In genomic region chr6:48081952-48082351, GRCm38 (mm10) we compare ENCODE assay signal across 24 mouse cellular contexts. TPM values are rescaled to one million over a fixed set of nuclear protein-coding genes. Genes with fewer than 3 reads are reported as not detected.
DNase-seq lines count a peak whose midpoint lies in the region; ATAC-seq and TF ChIP-seq lines count a peak whose summit lies in the region.
"Had no signal": no experiment of that assay in that cellular context is flagged by ENCODE, and none has a peak within 500 bp of the region (broad histone marks: within the 10 kb centered on the region; RNA-seq: fewer than 3 reads in every experiment).

No protein-coding gene starts in this region.

- peaks cover 11% of the 10 kb centered on the region; the same call in 1 of the 2 replicates for H3K79me2 ChIP-seq in liver, adult 2 months (ENCODE audit: control insufficient read depth, insufficient read depth, low read length)

- ATAC-seq in liver, embryonic 12.5 days = no peak
- ATAC-seq: activated CD4-positive, CD25-positive, alpha-beta regulatory T cell, adult 4 months; CD4-positive, CD25-positive, alpha-beta regulatory T cell, adult 4 months; forebrain, embryonic 13.5 days; forebrain, embryonic 15.5 days; Patski had no signal

- no peaks in the 10 kb centered on the region for H3K27me3 ChIP-seq in liver, adult 2 months (ENCODE audit: control insufficient read depth, insufficient read depth, low read length)
- H3K27me3 ChIP-seq in liver, embryonic 12.5 days (replicated peaks) = no peaks in the 10 kb centered on the region
- H3K27me3 ChIP-seq in testis, adult 2 months (ENCODE audit: control insufficient read depth, insufficient read depth, low read length) = no peaks in the 10 kb centered on the region
- H3K27me3 ChIP-seq: CH12.LX; embryonic facial prominence, embryonic 12.5 days; forebrain, embryonic 13.5 days; forebrain, embryonic 15.5 days; Patski had no signal

- H3K4me1 ChIP-seq in liver, adult 2 months (ENCODE audit: control insufficient read depth, insufficient read depth, low read length) = peaks cover 17% of the 10 kb centered on the region
- H3K4me1 ChIP-seq in liver, embryonic 12.5 days = peaks cover 23% of the 10 kb centered on the region
- H3K4me1 ChIP-seq in testis, adult 2 months (ENCODE audit: control insufficient read depth, insufficient read depth, low read length) = peaks cover 6% of the 10 kb centered on the region

- WGBS in liver, adult 2 months = 29% methylated on average over 3 of the region's 3 CpGs
- WGBS in liver, embryonic 12.5 days (ENCODE audit: insufficient replicate concordance) = 82% methylated on average over 3 of the region's 3 CpGs

- TF ChIP-seq CTCF in gastrocnemius, adult 2 months (IDR thresholded peaks at IDR 0.05) = no peak
- TF ChIP-seq CTCF in liver, adult 2 months (IDR thresholded peaks at IDR 0.05; ENCODE audit: low read depth, low read length) = no peak
- no peak for TF ChIP-seq CTCF in testis, adult 2 months (IDR thresholded peaks at IDR 0.05; ENCODE audit: control insufficient read depth, insufficient read depth, insufficient replicate concordance, low read depth, low read length)

- no peak for TF ChIP-seq POLR2A in liver, adult 2 months (IDR thresholded peaks at IDR 0.05; ENCODE audit: extremely low read depth, insufficient read depth, low read length)
- TF ChIP-seq POLR2A in testis, adult 2 months (IDR thresholded peaks at IDR 0.05; ENCODE audit: control insufficient read depth, low read depth, low read length) = no peak

- DNase-seq in gastrocnemius, adult 2 months = no peak
- no peak for DNase-seq in gastrocnemius, postnatal 36 days
- peak; percentile 79 for DNase-seq in liver, adult 2 months (ENCODE audit: extremely low read depth, low read depth, low spot score)
- DNase-seq in testis, postnatal 14 days (ENCODE audit: low spot score) = no peak
- DNase-seq: adrenal gland, adult 8-10 months; adrenal gland, postnatal 14 days; adrenal gland, postnatal 36 days; B cell, adult 2 months; cerebellum, adult 11-12 months; cerebellum, adult 2 months; cerebellum, adult 9-10 months; cerebellum, postnatal 10 days; cerebellum, postnatal 25 days had no signal

- intact Hi-C loops in gastrocnemius, adult 2 months (cut with DNase I) = loop anchor here (5.0 to 10.0 kb wide), 2 partner anchors 55 to 313 kb away; partner anchors contain the start of gene Krba1
- intact Hi-C loops in gastrocnemius, postnatal 36 days (cut with DNase I) = loop anchor here (5.0 kb wide), 1 partner anchor 65 kb away; no protein-coding TSS in a partner anchor

- H3K36me3 ChIP-seq in liver, adult 2 months (ENCODE audit: control insufficient read depth, insufficient read depth, low read length) = peaks cover 61% of the 10 kb centered on the region
- peaks cover 65% of the 10 kb centered on the region for H3K36me3 ChIP-seq in liver, embryonic 12.5 days
- peaks cover 12% of the 10 kb centered on the region for H3K36me3 ChIP-seq in testis, adult 2 months (ENCODE audit: control insufficient read depth, insufficient read depth, low read length)

- no peaks in the 10 kb centered on the region for H3K9me3 ChIP-seq in liver, embryonic 12.5 days (replicated peaks)
- H3K9me3 ChIP-seq: embryonic facial prominence, embryonic 10.5 days; embryonic facial prominence, embryonic 12.5 days; forebrain, embryonic 13.5 days; forebrain, embryonic 15.5 days; G1E had no signal

- no peak overlapping the region for H3K4me2 ChIP-seq in liver, embryonic 12.5 days
- H3K4me2 ChIP-seq: embryonic facial prominence, embryonic 12.5 days; forebrain, embryonic 13.5 days; forebrain, embryonic 15.5 days had no signal

- H3K9ac ChIP-seq in liver, adult 2 months (ENCODE audit: low read depth, low read length) = no peak overlapping the region
- H3K9ac ChIP-seq in liver, embryonic 12.5 days = no peak overlapping the region
- H3K9ac ChIP-seq: embryonic facial prominence, embryonic 12.5 days; forebrain, embryonic 13.5 days; forebrain, embryonic 15.5 days had no signal

- H3K27ac ChIP-seq in gastrocnemius, adult 2 months = peak overlapping the region; percentile 44; the same call in 1 of the 2 replicates
- H3K27ac ChIP-seq in liver, adult 2 months (replicated peaks; ENCODE audit: insufficient read depth, low read depth, low read length) = no peak overlapping the region
- no peak overlapping the region for H3K27ac ChIP-seq in liver, embryonic 12.5 days
- no peak overlapping the region for H3K27ac ChIP-seq in testis, adult 2 months (ENCODE audit: control insufficient read depth, insufficient read depth, low read depth, low read length)
- H3K27ac ChIP-seq: embryonic facial prominence, embryonic 10.5 days; embryonic facial prominence, embryonic 12.5 days; forebrain, embryonic 13.5 days; forebrain, embryonic 15.5 days had no signal

- no peak overlapping the region for H3K4me3 ChIP-seq in gastrocnemius, adult 2 months
- no peak overlapping the region for H3K4me3 ChIP-seq in liver, adult 2 months (ENCODE audit: insufficient read depth, low read depth, low read length)
- H3K4me3 ChIP-seq in liver, embryonic 12.5 days = no peak overlapping the region
- peak overlapping the region; percentile 20 for H3K4me3 ChIP-seq in testis, adult 2 months (ENCODE audit: control insufficient read depth, low read depth, low read length)
- H3K4me3 ChIP-seq: embryonic facial prominence, embryonic 10.5 days; embryonic facial prominence, embryonic 12.5 days; forebrain, embryonic 13.5 days; forebrain, embryonic 15.5 days had no signal

RNA-seq across cellular contexts. Expression of gene Zfp746, which starts 4.4 kb away (rescaled TPM):
- 10 to 100 TPM; 10.8 to 12.4 TPM for total RNA-seq in gastrocnemius, adult 2 months (2021)
- total RNA-seq in gastrocnemius, postnatal 36 days (2021) = 10 to 100 TPM in 1 of 2 experiments, 1 to 10 TPM in 1; 7.1 to 10.4 TPM
- 8.9 and 9.4 TPM in 2 replicates for total RNA-seq in liver, adult 2 months (2014; rRNA removed)
- 9.7 and 14.4 TPM in 2 replicates for polyA plus RNA-seq in liver, adult 2 months (2012; rRNA removed)
- 10.4 and 10.5 TPM in 2 replicates for polyA plus RNA-seq in liver, embryonic 12.5 days (2016; fragmentation: Nextera tagmentation; extraction: Ambion mirVana)
- 17.4 and 18.1 TPM in 2 replicates for polyA plus RNA-seq in testis, adult 2 months (2012; rRNA removed)

RNA-seq across cellular contexts. Expression of gene Zfp777, which starts 33.2 kb away (rescaled TPM):
- total RNA-seq in gastrocnemius, adult 2 months (2021) = 10 to 100 TPM; 18.3 to 20.4 TPM
- total RNA-seq in gastrocnemius, postnatal 36 days (2021) = 10 to 100 TPM; 14.4 to 16.3 TPM
- 2.8 and 3.3 TPM in 2 replicates for total RNA-seq in liver, adult 2 months (2014; rRNA removed)
- 5.7 and 6.4 TPM in 2 replicates for polyA plus RNA-seq in liver, adult 2 months (2012; rRNA removed)
- 4.9 and 5.5 TPM in 2 replicates for polyA plus RNA-seq in liver, embryonic 12.5 days (2016; fragmentation: Nextera tagmentation; extraction: Ambion mirVana)
- 3.0 and 5.2 TPM in 2 replicates for polyA plus RNA-seq in testis, adult 2 months (2012; rRNA removed)
